Mouse (Mus musculus): Measurements from ENCODE around the gene Atp6v0e2.

GRCm38 (mm10) chr6:48511861-48512260, 25.6 kb upstream of the Atp6v0e2 start:
- TF ChIP-seq CTCF (IDR thresholded peaks at IDR 0.05; ENCODE audit: borderline replicate concordance, control insufficient read depth, extremely low read depth, insufficient read depth, low read length, poor library complexity): no peak
- no peak for TF ChIP-seq POLR2A (IDR thresholded peaks at IDR 0.05; ENCODE audit: control insufficient read depth, extremely low read depth, insufficient read depth, low read length, poor library complexity)
